Mouse (Mus musculus) monocyte, adult 5-6 weeks (primary cell): ENCODE measurements around the gene Svs3a. TPM values are rescaled to one million over a fixed set of nuclear protein-coding genes. Genes with fewer than 3 reads are reported as not detected.
"Not testable (repeated sequence)": the region's sequence is repeated elsewhere in the genome, so short reads cannot be mapped to it uniquely, and the experiment has no call there.

Experiments
- ATAC-seq: fragments of 153-309, 156-312 bp; replicated peaks from 2 replicates; pipeline ENCODE4 v1.8.0; 2017; ENCODE audit warnings: mild to moderate bottlenecking; ENCODE audit not compliant: low TSS enrichment, insufficient number of reproducible peaks, severe bottlenecking, poor library complexity, low FRiP score
- total RNA-seq: library from RNA; stranded (forward); fragments of 200-1000, 200-491, 200-594 nt; gene quantifications from 3 replicates; pipeline ENCODE4 v1.2.3, GENCODE M21; 2017

The Svs3a gene
- total RNA-seq, result not detected in 3 replicates

GRCm38 (mm10) chr2:164288968-164289367 lies at the start of gene Svs3a:
Svs3a (plus strand) TSS chr2:164289268.
- not testable (repeated sequence) for ATAC-seq

DNA sequence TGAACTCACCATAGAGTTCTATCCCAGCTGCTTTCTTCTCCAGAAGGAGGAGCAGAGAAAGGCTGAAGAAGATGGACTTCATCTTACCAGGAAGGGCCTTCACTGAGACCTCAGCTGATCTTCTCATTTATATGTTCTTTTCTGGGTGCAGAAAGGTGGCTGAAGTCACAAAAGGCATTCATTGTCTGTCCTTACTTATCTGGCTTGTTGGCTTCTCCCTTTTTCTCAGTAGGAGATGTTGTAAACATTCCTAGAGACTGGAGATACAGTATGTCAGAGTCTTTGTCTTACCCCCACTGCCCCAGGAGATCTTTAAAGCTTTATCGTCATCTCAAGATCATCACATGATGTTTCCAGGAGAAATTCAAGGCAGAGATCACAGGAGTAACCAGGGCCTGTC lies 32.5 kb upstream of the Svs3a start, which contains the start of gene Svs3b:
Gene Svs3b, minus strand, starts transcription at position 101 of the 400 bp plus-strand sequence.
- not testable (repeated sequence) for ATAC-seq

DNA sequence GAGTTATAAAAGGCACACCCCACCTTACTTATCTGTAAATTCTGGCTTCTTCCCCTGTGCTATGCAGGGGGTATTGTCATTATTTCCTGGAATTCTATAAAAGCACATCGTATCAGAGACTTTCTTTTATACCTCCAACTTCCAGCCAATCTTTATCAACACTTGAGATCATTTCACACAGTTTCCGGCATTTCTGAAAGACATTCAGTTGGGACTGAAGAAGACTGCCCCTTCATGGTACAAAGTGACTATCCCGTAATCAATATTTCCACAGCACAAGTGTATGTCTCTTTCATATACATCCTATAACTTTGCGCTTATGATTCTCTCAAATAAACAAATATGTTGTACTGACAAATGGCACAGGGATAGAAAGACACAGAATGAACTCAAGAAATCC lies 10.7 kb upstream of the Svs3a start, which contains the start of gene Svs4:
Gene Svs4, minus strand, starts transcription at position 101 of the 400 bp plus-strand sequence.
- ATAC-seq, result no peak

DNA sequence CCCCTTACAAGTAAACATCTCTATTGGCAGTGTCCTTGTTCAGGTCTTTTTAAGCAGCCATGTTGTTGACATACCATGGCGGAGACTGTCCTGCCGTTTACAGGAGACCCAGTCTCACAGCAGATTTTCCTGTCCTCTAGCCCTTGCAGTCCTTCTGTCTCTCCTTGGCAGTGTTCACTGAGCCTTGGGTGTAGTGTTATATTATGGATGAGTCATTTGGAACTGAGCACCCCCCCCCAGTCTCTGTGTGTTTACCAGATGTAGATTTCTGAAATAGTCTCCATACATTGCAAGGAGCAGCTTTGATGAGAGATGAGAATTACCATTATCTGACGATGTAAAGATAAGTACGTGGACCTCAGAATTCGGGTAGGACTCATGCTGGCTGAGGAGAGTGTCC lies 23.5 kb downstream of the Svs3a start:
- no peak for ATAC-seq

GRCm38 (mm10) chr2:164315460-164315859 lies 26.4 kb downstream of the Svs3a start:
- ATAC-seq, result not testable (repeated sequence)

DNA sequence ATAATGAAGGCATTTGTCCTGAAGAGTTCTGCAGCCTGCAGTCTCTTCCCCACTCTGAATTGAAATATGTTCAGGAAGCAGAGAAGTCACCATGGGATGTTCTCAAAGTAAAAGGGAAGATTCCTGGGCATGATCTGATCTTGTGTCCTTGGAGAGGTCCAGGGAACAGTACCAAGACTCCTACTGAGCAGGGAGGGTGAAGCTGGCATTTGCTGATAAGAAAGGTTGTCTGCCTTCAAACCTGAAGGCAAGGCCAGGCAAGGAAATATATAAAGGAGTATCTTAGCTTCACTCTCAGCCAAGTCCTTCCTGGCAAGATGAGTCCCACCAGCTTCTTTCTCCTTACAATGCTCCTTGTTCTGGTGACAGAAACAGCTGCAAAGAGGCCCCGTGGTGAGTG lies 27.4 kb downstream of the Svs3a start, which contains the start of gene Svs6:
Gene Svs6, plus strand, starts transcription at position 301 of the 400 bp plus-strand sequence.
- ATAC-seq, result not testable (repeated sequence)

- ATAC-seq, result no peak
These were observed 31.9 kb downstream of the Svs3a start for GRCm38 (mm10) chr2:164320983-164321382.

GRCm38 (mm10) chr2:164332440-164332839 lies 43.4 kb downstream of the Svs3a start, which contains the start of gene Svs5:
Svs5 (plus strand) TSS chr2:164332740.
- ATAC-seq, result not testable (repeated sequence)

Other genes starting within 250 kb of the Svs3a start
- gene Stk4, start 218.9 kb upstream of the Svs3a start, total RNA-seq, result 304 to 378 TPM (median 341 TPM) in 3 replicates
- 38.3 to 59.3 TPM (median 43.2 TPM) in 3 replicates for gene Tomm34, start 218.1 kb upstream of the Svs3a start, total RNA-seq
- not detected in 3 replicates for gene Kcns1, start 118.2 kb upstream of the Svs3a start, total RNA-seq
- gene Wfdc5, start 106.5 kb upstream of the Svs3a start, total RNA-seq, result not detected in 3 replicates
- gene Wfdc12, start 98.7 kb upstream of the Svs3a start, total RNA-seq, result not detected in 3 replicates
- not detected in 3 replicates for gene Wfdc15a, start 89.1 kb upstream of the Svs3a start, total RNA-seq
- not detected in 3 replicates for gene Wfdc15b, start 67.6 kb upstream of the Svs3a start, total RNA-seq
- gene Svs2, start 50.8 kb upstream of the Svs3a start, total RNA-seq, result 1.1 to 1.6 TPM in 2 of 3 replicates, not detected in the other
- not detected in 3 replicates for gene Svs3b, start 32.6 kb upstream of the Svs3a start, total RNA-seq
- not detected in 3 replicates for gene Svs4, start 10.8 kb upstream of the Svs3a start, total RNA-seq
- not detected in 3 replicates for gene Svs6, start 27.5 kb downstream of the Svs3a start, total RNA-seq
- not detected in 3 replicates for gene Svs5, start 43.5 kb downstream of the Svs3a start, total RNA-seq
- 7.4 to 25.2 TPM (median 20.6 TPM) in 3 replicates for gene Slpi, start 99.8 kb downstream of the Svs3a start, total RNA-seq
- gene Rbpjl, start 113.9 kb downstream of the Svs3a start, total RNA-seq, result not detected in 3 replicates
- gene Matn4, start 115.9 kb downstream of the Svs3a start, total RNA-seq, result not detected in 3 replicates
- gene Sdc4, start 154.6 kb downstream of the Svs3a start, total RNA-seq, result 14.1 to 26.0 TPM (median 16.6 TPM) in 3 replicates
- gene Sys1, start 167.7 kb downstream of the Svs3a start, total RNA-seq, result 17.0 to 30.1 TPM (median 24.9 TPM) in 3 replicates
- gene Gm20458, start 171.7 kb downstream of the Svs3a start, total RNA-seq, result 4.9 TPM in 1 of 3 replicates, not detected in the others
- 0.68 TPM in 1 of 3 replicates, not detected in the others for gene Trp53tg5, start 184.5 kb downstream of the Svs3a start, total RNA-seq
- gene Dbndd2, start 196.8 kb downstream of the Svs3a start, total RNA-seq, result 3.1 to 12.6 TPM (median 7.4 TPM) in 3 replicates
- gene Pigt, start 208.3 kb downstream of the Svs3a start, total RNA-seq, result 12.6 to 37.4 TPM (median 13.3 TPM) in 3 replicates